Mouse (Mus musculus): Measurements from ENCODE around the gene Gm12185.
"Not testable (repeated sequence)": the region's sequence is repeated elsewhere in the genome, so short reads cannot be mapped to it uniquely, and the experiment has no call there.

GRCm38 (mm10) chr11:48980052-48980451 is 12.0 kb downstream of the Gm12185 start:
- not testable (repeated sequence) for TF ChIP-seq CTCF (IDR thresholded peaks at IDR 0.05); POLR2A (IDR thresholded peaks at IDR 0.05; ENCODE audit: insufficient read depth, low read depth, low read length); EP300 (IDR thresholded peaks at IDR 0.05; ENCODE audit: insufficient read depth, low read depth, low read length)
